Mouse (Mus musculus): Measurements from ENCODE around the gene Tlx2. TPM values are rescaled to one million over a fixed set of nuclear protein-coding genes. Genes with fewer than 3 reads are reported as not detected.

Gene Tlx2
- polyA plus RNA-seq, 1 experiment from 2014 or later: 0.45 TPM

GRCm38 (mm10) chr6:83053136-83053960 lies 16.7 kb downstream of the Tlx2 start:
- peak overlapping the region; percentile 73 for H3K4me3 ChIP-seq (ENCODE audit: low read length)
- whole genome bisulfite sequencing: 2% methylated on average over 26 of the region's 26 CpGs
- peaks cover 30% of the 10 kb centered on the region for H3K36me3 ChIP-seq (ENCODE audit: control insufficient read depth, insufficient read depth)
- H3K4me1 ChIP-seq (ENCODE audit: control insufficient read depth, insufficient read depth, low read length): peaks cover 22% of the 10 kb centered on the region
- H3K4me2 ChIP-seq (ENCODE audit: low read depth, low read length): peak overlapping the region; percentile 96
- H3K9ac ChIP-seq (ENCODE audit: low read length): peak overlapping the region; percentile 88
- H3K27me3 ChIP-seq (ENCODE audit: control insufficient read depth, insufficient read depth, low read length): no peaks in the 10 kb centered on the region
- peak overlapping the region; percentile 89 for H3K27ac ChIP-seq (ENCODE audit: low read length)
- no peaks in the 10 kb centered on the region for H3K9me3 ChIP-seq (replicated peaks; ENCODE audit: control insufficient read depth, low read length)
- ATAC-seq (replicated peaks; ENCODE audit: extremely low read depth, insufficient read depth, low FRiP score): peak; percentile 1; the same call in 1 of the 2 replicates

GRCm38 (mm10) chr6:83049367-83049766 lies 20.7 kb downstream of the Tlx2 start:
- Histone ChIP-seq H3K36me3 (ENCODE audit: control insufficient read depth, insufficient read depth) (peaks cover 14% of the 10 kb centered on the region; the same call in 1 of the 2 replicates), H3K27ac (ENCODE audit: low read length) (no peak overlapping the region), H3K4me3 (ENCODE audit: low read length) (no peak overlapping the region), H3K4me1 (ENCODE audit: control insufficient read depth, insufficient read depth, low read length) (peaks cover 14% of the 10 kb centered on the region), H3K9ac (ENCODE audit: low read length) (no peak overlapping the region), H3K27me3 (ENCODE audit: control insufficient read depth, insufficient read depth, low read length) (no peaks in the 10 kb centered on the region), H3K9me3 (replicated peaks; ENCODE audit: control insufficient read depth, low read length) (no peaks in the 10 kb centered on the region), H3K4me2 (ENCODE audit: low read depth, low read length) (no peak overlapping the region)
- WGBS: 72% methylated on average over 10 of the region's 10 CpGs
- no peak for ATAC-seq (replicated peaks; ENCODE audit: extremely low read depth, insufficient read depth, low FRiP score)

GRCm38 (mm10) chr6:83044742-83045141 lies 25.4 kb downstream of the Tlx2 start:
- Histone ChIP-seq H3K4me1 (ENCODE audit: control insufficient read depth, insufficient read depth, low read length) (peaks cover 7% of the 10 kb centered on the region), H3K9me3 (replicated peaks; ENCODE audit: control insufficient read depth, low read length) (no peaks in the 10 kb centered on the region), H3K4me3 (ENCODE audit: low read length) (no peak overlapping the region), H3K27me3 (ENCODE audit: control insufficient read depth, insufficient read depth, low read length) (no peaks in the 10 kb centered on the region), H3K4me2 (ENCODE audit: low read depth, low read length) (no peak overlapping the region), H3K36me3 (ENCODE audit: control insufficient read depth, insufficient read depth) (no peaks in the 10 kb centered on the region), H3K27ac (ENCODE audit: low read length) (peak overlapping the region; percentile 28), H3K9ac (ENCODE audit: low read length) (no peak overlapping the region)
- ATAC-seq (replicated peaks; ENCODE audit: extremely low read depth, insufficient read depth, low FRiP score): peak; percentile 77
- 32% methylated on average over 9 of the region's 9 CpGs for WGBS

GRCm38 (mm10) chr6:83043993-83044392 lies 26.1 kb downstream of the Tlx2 start:
- H3K9me3 ChIP-seq (replicated peaks; ENCODE audit: control insufficient read depth, low read length): no peaks in the 10 kb centered on the region
- no peak overlapping the region for H3K27ac ChIP-seq (ENCODE audit: low read length)
- peaks cover 7% of the 10 kb centered on the region for H3K4me1 ChIP-seq (ENCODE audit: control insufficient read depth, insufficient read depth, low read length)
- H3K36me3 ChIP-seq (ENCODE audit: control insufficient read depth, insufficient read depth): no peaks in the 10 kb centered on the region
- WGBS: 87% methylated on average over 5 of the region's 5 CpGs
- no peak overlapping the region for H3K4me2 ChIP-seq (ENCODE audit: low read depth, low read length)
- no peak overlapping the region for H3K4me3 ChIP-seq (ENCODE audit: low read length)
- ATAC-seq (replicated peaks; ENCODE audit: extremely low read depth, insufficient read depth, low FRiP score): no peak
- H3K9ac ChIP-seq (ENCODE audit: low read length): no peak overlapping the region
- no peaks in the 10 kb centered on the region for H3K27me3 ChIP-seq (ENCODE audit: control insufficient read depth, insufficient read depth, low read length)

GRCm38 (mm10) chr6:83043561-83043960 lies 26.5 kb downstream of the Tlx2 start:
- Histone ChIP-seq H3K9me3 (replicated peaks; ENCODE audit: control insufficient read depth, low read length) (no peaks in the 10 kb centered on the region), H3K36me3 (ENCODE audit: control insufficient read depth, insufficient read depth) (no peaks in the 10 kb centered on the region), H3K27me3 (ENCODE audit: control insufficient read depth, insufficient read depth, low read length) (no peaks in the 10 kb centered on the region), H3K4me2 (ENCODE audit: low read depth, low read length) (no peak overlapping the region), H3K9ac (ENCODE audit: low read length) (no peak overlapping the region), H3K4me1 (ENCODE audit: control insufficient read depth, insufficient read depth, low read length) (peaks cover 9% of the 10 kb centered on the region), H3K27ac (ENCODE audit: low read length) (no peak overlapping the region), H3K4me3 (ENCODE audit: low read length) (no peak overlapping the region)
- no peak for ATAC-seq (replicated peaks; ENCODE audit: extremely low read depth, insufficient read depth, low FRiP score)
- WGBS: 67% methylated on average over 6 of the region's 6 CpGs

- no peak overlapping the region for H3K9ac ChIP-seq (ENCODE audit: low read length)
- H3K9me3 ChIP-seq (replicated peaks; ENCODE audit: control insufficient read depth, low read length): no peaks in the 10 kb centered on the region
- no peaks in the 10 kb centered on the region for H3K27me3 ChIP-seq (ENCODE audit: control insufficient read depth, insufficient read depth, low read length)
- H3K36me3 ChIP-seq (ENCODE audit: control insufficient read depth, insufficient read depth): no peaks in the 10 kb centered on the region
- 78% methylated on average over 5 of the region's 5 CpGs for WGBS
- no peak overlapping the region for H3K4me3 ChIP-seq (ENCODE audit: low read length)
- H3K4me2 ChIP-seq (ENCODE audit: low read depth, low read length): no peak overlapping the region
- ATAC-seq (replicated peaks; ENCODE audit: extremely low read depth, insufficient read depth, low FRiP score): no peak
- peaks cover 9% of the 10 kb centered on the region for H3K4me1 ChIP-seq (ENCODE audit: control insufficient read depth, insufficient read depth, low read length)
- no peak overlapping the region for H3K27ac ChIP-seq (ENCODE audit: low read length)
Measured at GRCm38 (mm10) chr6:83040601-83041000, 29.5 kb downstream of the Tlx2 start.

GRCm38 (mm10) chr6:83038496-83039012 lies 31.5 kb downstream of the Tlx2 start:
- WGBS: 17% methylated on average over 24 of the region's 24 CpGs
- ATAC-seq (replicated peaks; ENCODE audit: extremely low read depth, insufficient read depth, low FRiP score): 0 out of 2 replicates have a peak, but pooled peaks have one; percentile 12
- no peaks in the 10 kb centered on the region for H3K9me3 ChIP-seq (replicated peaks; ENCODE audit: control insufficient read depth, low read length)
- peak overlapping the region; percentile 66 for H3K4me2 ChIP-seq (ENCODE audit: low read depth, low read length)
- H3K4me1 ChIP-seq (ENCODE audit: control insufficient read depth, insufficient read depth, low read length): peaks cover 4% of the 10 kb centered on the region; the same call in 1 of the 2 replicates
- H3K36me3 ChIP-seq (ENCODE audit: control insufficient read depth, insufficient read depth): no peaks in the 10 kb centered on the region
- no peaks in the 10 kb centered on the region for H3K27me3 ChIP-seq (ENCODE audit: control insufficient read depth, insufficient read depth, low read length)
- H3K4me3 ChIP-seq (ENCODE audit: low read length): peak overlapping the region; percentile 39
- H3K9ac ChIP-seq (ENCODE audit: low read length): peak overlapping the region; percentile 41
- no peak overlapping the region for H3K27ac ChIP-seq (ENCODE audit: low read length)

- Histone ChIP-seq H3K36me3 (ENCODE audit: control insufficient read depth, insufficient read depth) (no peaks in the 10 kb centered on the region), H3K4me1 (ENCODE audit: control insufficient read depth, insufficient read depth, low read length) (peaks cover 10% of the 10 kb centered on the region), H3K4me3 (ENCODE audit: low read length) (no peak overlapping the region), H3K27me3 (ENCODE audit: control insufficient read depth, insufficient read depth, low read length) (peaks cover under 1% of the 10 kb centered on the region; the same call in 1 of the 2 replicates), H3K9ac (ENCODE audit: low read length) (no peak overlapping the region), H3K4me2 (ENCODE audit: low read depth, low read length) (no peak overlapping the region), H3K27ac (ENCODE audit: low read length) (no peak overlapping the region), H3K9me3 (replicated peaks; ENCODE audit: control insufficient read depth, low read length) (no peaks in the 10 kb centered on the region)
- no peak for ATAC-seq (replicated peaks; ENCODE audit: extremely low read depth, insufficient read depth, low FRiP score)
- 74% methylated on average over 8 of the region's 8 CpGs for WGBS
Measured at GRCm38 (mm10) chr6:83037188-83037587, 32.9 kb downstream of the Tlx2 start.

GRCm38 (mm10) chr6:83034463-83035055 lies 35.5 kb downstream of the Tlx2 start:
- WGBS: 32% methylated on average over 5 of the region's 5 CpGs

More at GRCm38 (mm10) chr6:83034463-83035055, 35.5 kb downstream of the Tlx2 start:
- Histone ChIP-seq H3K4me1 (ENCODE audit: control insufficient read depth, insufficient read depth, low read length) (peaks cover 18% of the 10 kb centered on the region), H3K27me3 (ENCODE audit: control insufficient read depth, insufficient read depth, low read length) (peaks cover 9% of the 10 kb centered on the region; the same call in 1 of the 2 replicates), H3K4me3 (ENCODE audit: low read length) (peak overlapping the region; percentile 73), H3K36me3 (ENCODE audit: control insufficient read depth, insufficient read depth) (no peaks in the 10 kb centered on the region), H3K9me3 (replicated peaks; ENCODE audit: control insufficient read depth, low read length) (no peaks in the 10 kb centered on the region), H3K9ac (ENCODE audit: low read length) (peak overlapping the region; percentile 67), H3K27ac (ENCODE audit: low read length) (peak overlapping the region; percentile 9; the same call in 1 of the 2 replicates), H3K4me2 (ENCODE audit: low read depth, low read length) (peak overlapping the region; percentile 86)
- no peak for ATAC-seq (replicated peaks; ENCODE audit: extremely low read depth, insufficient read depth, low FRiP score)

Data from heart, embryonic 16.5 days (tissue).